Mouse (Mus musculus) bone marrow macrophage, adult 2 months (primary cell): Measurements from ENCODE around the gene Akr7a5.

ENCODE experiments used
- CTCF ChIP-seq: IDR thresholded peaks from 2 replicates; pipeline ENCODE4 v1.5.1; 2012; ENCODE audit warnings: low read depth, mild to moderate bottlenecking, low read length, moderate library complexity
- POLR2A ChIP-seq: IDR thresholded peaks from 2 replicates; pipeline ENCODE4 v1.6.1; 2012; ENCODE audit warnings: mild to moderate bottlenecking, low read depth, low read length, borderline replicate concordance

- no peak for TF ChIP-seq CTCF
- TF ChIP-seq POLR2A: no peak
Measured at GRCm38 (mm10) chr4:139292038-139292437, 18.5 kb upstream of the Akr7a5 start.
